Mouse (Mus musculus) MEL (cell line): ENCODE results near the gene Zfyve9.

Source experiments
- EP300 ChIP-seq, 2 experiments: IDR thresholded peaks; 2 replicates each; pipeline ENCODE4 v1.6.1; 2011; ENCODE audit warnings: improper control_type of control experiment in 2 of 2, low read length in 2 of 2, low read depth in 1 of 2, mild to moderate bottlenecking in 1 of 2
- MEF2A ChIP-seq: IDR thresholded peaks from 2 replicates; pipeline ENCODE4 v1.6.1; 2014; ENCODE audit warnings: low read depth, mild to moderate bottlenecking, inconsistent platforms, low read length, improper control_type of control experiment; ENCODE audit not compliant: poor library complexity, insufficient replicate concordance, severe bottlenecking; ENCODE audit errors: extremely low read depth
- POLR2A ChIP-seq, 2 experiments: IDR thresholded peaks; 2 replicates each; pipeline ENCODE4 v1.6.1; 2011 to 2012; ENCODE audit warnings: low read length in 2 of 2, mild to moderate bottlenecking in 2 of 2, control low read depth in 1 of 2, improper control_type of control experiment in 1 of 2, low read depth in 1 of 2, moderate library complexity in 1 of 2; ENCODE audit not compliant: control insufficient read depth in 1 of 2, insufficient read depth in 1 of 2, poor library complexity in 1 of 2
- TAL1 ChIP-seq: IDR thresholded peaks from 2 replicates; pipeline ENCODE4 v1.6.1; 2012; ENCODE audit warnings: mild to moderate bottlenecking, inconsistent platforms, low read length, moderate library complexity, mixed read lengths

GRCm38 (mm10) chr4:108790507-108790906 is 9.9 kb upstream of the Zfyve9 start:
- TF ChIP-seq POLR2A (IDR thresholded peaks at IDR 0.05; ENCODE audit: control insufficient read depth in 1 of 2, insufficient read depth in 1 of 2, low read depth in 1 of 2, low read length in 2 of 2, poor library complexity in 1 of 2) (no peak), MEF2A (no peak), EP300 (IDR thresholded peaks at IDR 0.05; ENCODE audit: low read depth in 1 of 2, low read length in 2 of 2) (no peak), TAL1 (no peak)
